Mouse (Mus musculus): Measurements from ENCODE around the gene Cnn2.

- no peak for TF ChIP-seq GATA1 (IDR thresholded peaks at IDR 0.05; ENCODE audit: borderline replicate concordance, low read length)
- TF ChIP-seq FLI1 (IDR thresholded peaks at IDR 0.05; ENCODE audit: low read length): no peak
Observed at GRCm38 (mm10) chr10:80030191-80030590, 41.8 kb downstream of the Cnn2 start.

All from megakaryocyte, embryonic 14.5 days (primary cell).